Mouse (Mus musculus) midbrain, postnatal 0 days (tissue): ENCODE measurements around the gene Nek9. TPM values are rescaled to one million over a fixed set of nuclear protein-coding genes. Genes with fewer than 3 reads are reported as not detected.

Experiments used
- ATAC-seq: fragments of 200-750 bp; cut with Nextera tagmentation; 2 replicates; pipeline ENCODE4 v1.8.0; 2017; ENCODE audit warnings: moderate number of reproducible peaks, mild to moderate bottlenecking, moderate TSS enrichment, moderate library complexity; ENCODE audit not compliant: low FRiP score
- DNase-seq: peaks from one replicate; pipeline ENCODE4 v3.0.0-alpha.2; 2015; ENCODE audit warnings: low spot score
- H3K27ac ChIP-seq: fragments of 300-500 bp; sonication (generic); 2 replicates; pipeline ENCODE4 v1.5.1; 2014; ENCODE audit warnings: low read depth, mild to moderate bottlenecking, low read length, mixed read lengths
- H3K27me3 ChIP-seq: fragments of 300-500 bp; sonication (generic); 2 replicates; pipeline ENCODE4 v1.6.1; 2014; ENCODE audit warnings: low read length, control low read depth, mixed read lengths; ENCODE audit not compliant: insufficient read depth
- H3K36me3 ChIP-seq: fragments of 300-500 bp; sonication (generic); 2 replicates; pipeline ENCODE4 v1.6.1; 2014; ENCODE audit warnings: low read length, control low read depth, mixed read lengths; ENCODE audit not compliant: insufficient read depth
- H3K4me1 ChIP-seq: fragments of 300-500 bp; sonication (generic); 2 replicates; pipeline ENCODE4 v1.6.1; 2014; ENCODE audit warnings: mild to moderate bottlenecking, control low read depth, antibody characterized with exemption, low read length, mixed read lengths; ENCODE audit not compliant: insufficient read depth
- H3K4me2 ChIP-seq: fragments of 300-500 bp; sonication (generic); 2 replicates; pipeline ENCODE4 v1.6.1; 2014; ENCODE audit warnings: low read depth, mild to moderate bottlenecking, low read length, mixed read lengths; ENCODE audit not compliant: poor library complexity, severe bottlenecking
- H3K4me3 ChIP-seq: fragments of 300-500 bp; sonication (generic); 2 replicates; pipeline ENCODE4 v1.5.1; 2014; ENCODE audit warnings: low read depth, mild to moderate bottlenecking, low read length, moderate library complexity
- H3K9ac ChIP-seq: fragments of 300-500 bp; sonication (generic); replicated peaks from 2 replicates; pipeline ENCODE4 v1.6.1; 2014; ENCODE audit warnings: mild to moderate bottlenecking, low read length, moderate library complexity, mixed read lengths; ENCODE audit not compliant: poor library complexity, severe bottlenecking
- H3K9me3 ChIP-seq: fragments of 300-500 bp; sonication (generic); 2 replicates; pipeline ENCODE4 v1.6.1; 2016; ENCODE audit warnings: low read length, control low read depth
- CTCF ChIP-seq: IDR thresholded peaks from 2 replicates; pipeline ENCODE4 v1.5.1; 2016; ENCODE audit warnings: antibody characterized with exemption, mild to moderate bottlenecking
- WGBS: fragments of 180-500 bp; shearing (Covaris S2); extraction: QIAGEN DNeasy Blood & Tissue Kit; methylation state at CpG from one replicate; pipeline ENCODE4 v1.1.7; 2014; 5-methylcytosine and 5-hydroxymethylcytosine counted together
- polyA plus RNA-seq: library from polyadenylated mRNA; unstranded; fragments of >200 nt; fragmentation: Nextera tagmentation; extraction: Ambion mirVana; gene quantifications from 2 replicates; pipeline ENCODE4 v1.2.1, GENCODE M21; 2015
- total RNA-seq: library from RNA; depleted of rRNA; stranded (reverse); fragments of >200 nt; gene quantifications from 2 replicates; pipeline ENCODE4 v1.2.3, GENCODE M21; 2014

Nek9 gene
- total and polyA plus RNA-seq, 2 experiments from 2014 or later, result 7.5 to 16.5 TPM

- no peak overlapping the region for H3K27ac ChIP-seq
- ATAC-seq, result no peak
- H3K4me2 ChIP-seq, result no peak overlapping the region
- no peaks in the 10 kb centered on the region for H3K4me1 ChIP-seq
- H3K9ac ChIP-seq, result no peak overlapping the region
- DNase-seq, result no peak
- H3K4me3 ChIP-seq, result no peak overlapping the region
- TF ChIP-seq CTCF, result no peak
- peaks cover 5% of the 10 kb centered on the region; the same call in 1 of the 2 replicates for H3K36me3 ChIP-seq
- no peaks in the 10 kb centered on the region for H3K9me3 ChIP-seq
- 91% methylated on average over 3 of the region's 3 CpGs for WGBS
- H3K27me3 ChIP-seq, result no peaks in the 10 kb centered on the region
Observed at GRCm38 (mm10) chr12:85354061-85354460, 14.9 kb upstream of the Nek9 start.

- DNase-seq, result peak; percentile 73
- peak; percentile 78; the same call in 1 of the 2 replicates for ATAC-seq
- no peaks in the 10 kb centered on the region for H3K27me3 ChIP-seq
- H3K9me3 ChIP-seq, result no peaks in the 10 kb centered on the region
- no peaks in the 10 kb centered on the region for H3K4me1 ChIP-seq
- no peak overlapping the region for H3K9ac ChIP-seq
- no peak overlapping the region for H3K4me2 ChIP-seq
- no peak overlapping the region for H3K27ac ChIP-seq
- H3K36me3 ChIP-seq, result peaks cover 7% of the 10 kb centered on the region; the same call in 1 of the 2 replicates
- no peak for TF ChIP-seq CTCF
- 66% methylated on average over 10 of the region's 10 CpGs for WGBS
- H3K4me3 ChIP-seq, result no peak overlapping the region
Observed at GRCm38 (mm10) chr12:85350407-85351232, 11.5 kb upstream of the Nek9 start.

- Histone ChIP-seq H3K4me2 (no peak overlapping the region), H3K36me3 (peaks cover 4% of the 10 kb centered on the region; the same call in 1 of the 2 replicates), H3K27ac (no peak overlapping the region), H3K27me3 (no peaks in the 10 kb centered on the region), H3K9ac (no peak overlapping the region), H3K4me3 (no peak overlapping the region), H3K4me1 (no peaks in the 10 kb centered on the region), H3K9me3 (no peaks in the 10 kb centered on the region)
- ATAC-seq (no peak), DNase-seq (no peak)
- TF ChIP-seq CTCF, result no peak
- WGBS, result 80% methylated on average over 6 of the region's 6 CpGs
Observed at GRCm38 (mm10) chr12:85348338-85348737, 9.2 kb upstream of the Nek9 start.

- Histone ChIP-seq H3K4me3 (no peak overlapping the region), H3K27ac (no peak overlapping the region), H3K27me3 (no peaks in the 10 kb centered on the region), H3K9ac (no peak overlapping the region), H3K4me1 (no peaks in the 10 kb centered on the region), H3K36me3 (peaks cover 6% of the 10 kb centered on the region; the same call in 1 of the 2 replicates), H3K4me2 (no peak overlapping the region), H3K9me3 (no peaks in the 10 kb centered on the region)
- WGBS, result 77% methylated on average over 3 of the region's 3 CpGs
- no peak for TF ChIP-seq CTCF
- 0 out of 2 replicates have a peak, but pooled peaks have one; percentile 27 for ATAC-seq
- no peak for DNase-seq
Observed at GRCm38 (mm10) chr12:85347196-85347595, 8.0 kb upstream of the Nek9 start.

- WGBS, result 59% methylated on average over 3 of the region's 3 CpGs
- Histone ChIP-seq H3K9me3 (no peaks in the 10 kb centered on the region), H3K4me3 (no peak overlapping the region), H3K4me2 (no peak overlapping the region), H3K4me1 (no peaks in the 10 kb centered on the region), H3K36me3 (peaks cover 8% of the 10 kb centered on the region; the same call in 1 of the 2 replicates), H3K27me3 (no peaks in the 10 kb centered on the region), H3K9ac (no peak overlapping the region), H3K27ac (no peak overlapping the region)
- DNase-seq (peak; percentile 89), ATAC-seq (no peak)
- TF ChIP-seq CTCF, result peak; percentile 80
Observed at GRCm38 (mm10) chr12:85346374-85346773, 7.2 kb upstream of the Nek9 start.

GRCm38 (mm10) chr12:85345559-85345958 is 6.4 kb upstream of the Nek9 start:
- WGBS, result 89% methylated on average over 6 of the region's 6 CpGs

More at GRCm38 (mm10) chr12:85345559-85345958, 6.4 kb upstream of the Nek9 start:
- ATAC-seq, result no peak
- no peaks in the 10 kb centered on the region for H3K9me3 ChIP-seq
- H3K27me3 ChIP-seq, result no peaks in the 10 kb centered on the region
- no peak overlapping the region for H3K4me2 ChIP-seq
- H3K9ac ChIP-seq, result no peak overlapping the region
- no peak overlapping the region for H3K27ac ChIP-seq
- no peaks in the 10 kb centered on the region for H3K4me1 ChIP-seq
- no peak for TF ChIP-seq CTCF
- no peak for DNase-seq
- no peak overlapping the region for H3K4me3 ChIP-seq
- peaks cover 8% of the 10 kb centered on the region; the same call in 1 of the 2 replicates for H3K36me3 ChIP-seq
